9 mouse cellular contexts compared by ENCODE assay signal in the genomic region with DNA sequence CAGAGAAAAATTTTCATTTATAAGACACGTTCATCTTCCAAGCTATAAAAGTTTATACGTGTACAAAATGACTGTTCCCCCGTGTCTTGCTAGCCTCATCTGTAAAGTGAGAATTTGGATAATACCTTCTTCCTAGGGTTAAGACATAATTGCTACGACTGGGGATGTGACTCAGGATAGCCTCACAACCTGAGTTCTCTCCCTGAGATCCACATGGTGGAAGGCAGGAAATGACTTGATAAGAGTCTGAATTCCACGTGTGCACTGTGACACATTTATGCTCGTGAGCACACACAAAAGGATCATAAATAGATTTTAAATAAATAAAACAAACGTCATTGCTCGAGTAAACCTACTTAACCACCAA. TPM values are rescaled to one million over a fixed set of nuclear protein-coding genes. Genes with fewer than 3 reads are reported as not detected.
DNase-seq lines count a peak whose midpoint lies in the region; ATAC-seq and TF ChIP-seq lines count a peak whose summit lies in the region.
"Had no signal": no experiment of that assay in that cellular context is flagged by ENCODE, and none has a peak within 500 bp of the region (broad histone marks: within the 10 kb centered on the region; RNA-seq: fewer than 3 reads in every experiment).

No protein-coding gene starts in this region.

- H3K4me3 ChIP-seq in forebrain, embryonic 13.5 days: no peak overlapping the region
- H3K4me3 ChIP-seq in limb, embryonic 10.5 days: peak overlapping the region; percentile 54; the same call in 1 of the 2 replicates
- H3K4me3 ChIP-seq in myocyte: peak overlapping the region; percentile 33

- H3K4me1 ChIP-seq in forebrain, embryonic 13.5 days: peaks cover 11% of the 10 kb centered on the region
- H3K4me1 ChIP-seq in limb, embryonic 10.5 days: peaks cover 8% of the 10 kb centered on the region; the same call in 1 of the 2 replicates

- DNase-seq in layer of hippocampus, adult 9-11 months: peak; percentile 6
- DNase-seq in layer of hippocampus, adult 8-10 months (ENCODE audit: low spot score in 2 of 2): no peak
- DNase-seq in limb, embryonic 10.5 days (ENCODE audit: low spot score): no peak
- no peak for DNase-seq in right cerebral cortex, postnatal 14 days
- no peak for DNase-seq in left cerebral cortex, adult 11 months (ENCODE audit: low spot score)
- no peak for DNase-seq in cerebellum, postnatal 4 days (ENCODE audit: low spot score in 2 of 2)

- no peak overlapping the region for H3ac ChIP-seq in myocyte (ENCODE audit: control insufficient read depth, insufficient read length)

- peak; percentile 52 for ATAC-seq in forebrain, embryonic 13.5 days

- no peak overlapping the region for H3K4me2 ChIP-seq in forebrain, embryonic 13.5 days
- H3K4me2 ChIP-seq in myocyte (ENCODE audit: low read depth): peak overlapping the region; percentile 73

- peaks cover 3% of the 10 kb centered on the region for H3K79me2 ChIP-seq in myocyte (ENCODE audit: control insufficient read depth, insufficient read depth)

- H3K27ac ChIP-seq in forebrain, embryonic 13.5 days: no peak overlapping the region
- H3K27ac ChIP-seq in limb, embryonic 10.5 days: no peak overlapping the region

- H3K36me3 ChIP-seq in forebrain, embryonic 13.5 days (ENCODE audit: poor library complexity, severe bottlenecking): 0 out of 2 replicates have a peak, but pooled peaks cover 4% of the 10 kb centered on the region
- 0 out of 2 replicates have a peak, but pooled peaks cover 2% of the 10 kb centered on the region for H3K36me3 ChIP-seq in limb, embryonic 10.5 days
- no peaks in the 10 kb centered on the region for H3K36me3 ChIP-seq in myocyte (ENCODE audit: control insufficient read depth, insufficient read depth)

- WGBS in forebrain, embryonic 13.5 days: 46% methylated on average over 8 of the region's 8 CpGs
- 48% methylated on average over 8 of the region's 8 CpGs for WGBS in limb, embryonic 10.5 days

- TF ChIP-seq POLR2A in myocyte (IDR thresholded peaks at IDR 0.05; ENCODE audit: insufficient read length, low read depth): no peak

- 0 out of 2 replicates have a peak, but pooled peaks cover 4% of the 10 kb centered on the region for H3K27me3 ChIP-seq in forebrain, embryonic 13.5 days
- H3K27me3 ChIP-seq in limb, embryonic 10.5 days (ENCODE audit: low read depth, poor library complexity, severe bottlenecking): peaks cover 8% of the 10 kb centered on the region; the same call in 1 of the 2 replicates
- H3K27me3 ChIP-seq in myocyte (ENCODE audit: control insufficient read depth, insufficient read depth, insufficient read length): no peaks in the 10 kb centered on the region

- no peak overlapping the region for H3K9ac ChIP-seq in forebrain, embryonic 13.5 days

- no peaks in the 10 kb centered on the region for H3K9me3 ChIP-seq in forebrain, embryonic 13.5 days (replicated peaks)
- H3K9me3 ChIP-seq in limb, embryonic 10.5 days (replicated peaks): no peaks in the 10 kb centered on the region

TF ChIP-seq in myocyte, 11 proteins besides CTCF, POLR2A, EP300 and RAD21:
- TF ChIP-seq E2F4 (IDR thresholded peaks at IDR 0.05; ENCODE audit: insufficient read depth) (no peak), CEBPB (IDR thresholded peaks at IDR 0.05; ENCODE audit: insufficient read depth, poor library complexity, severe bottlenecking) (no peak), MAX (IDR thresholded peaks at IDR 0.05; ENCODE audit: low read depth) (no peak), USF1 (IDR thresholded peaks at IDR 0.05; ENCODE audit: low read depth) (no peak), TCF3 (IDR thresholded peaks at IDR 0.05; ENCODE audit: insufficient read length, low read depth) (no peak), SRF (IDR thresholded peaks at IDR 0.05; ENCODE audit: control insufficient read depth, insufficient read length, low read depth) (no peak), POLR2AphosphoS2 (IDR thresholded peaks at IDR 0.05; ENCODE audit: insufficient read length, low read depth) (no peak), MYOD1 (IDR thresholded peaks at IDR 0.05; ENCODE audit: control insufficient read depth in 1 of 3, insufficient read length in 2 of 3, low read depth in 2 of 3) (no peak), REST (IDR thresholded peaks at IDR 0.05; ENCODE audit: insufficient read depth, insufficient read length) (no peak), TCF12 (IDR thresholded peaks at IDR 0.05; ENCODE audit: insufficient read depth, poor library complexity, severe bottlenecking) (no peak), MYOG (IDR thresholded peaks at IDR 0.05; ENCODE audit: control insufficient read depth in 1 of 3, insufficient read depth in 1 of 3, insufficient read length in 2 of 3, low read depth in 2 of 3) (no peak)

RNA-seq across cellular contexts. Expression of a gene that starts 0.2 kb away (rescaled TPM):
- total RNA-seq in layer of hippocampus, adult 8-10 months (2022): 10 to 100 TPM; 20.7 to 25.7 (median 23.1) TPM
- 36.8 and 38.5 TPM in 2 replicates for polyA plus RNA-seq in forebrain, embryonic 13.5 days (2015; fragmentation: Nextera tagmentation; extraction: Ambion mirVana)
- polyA plus RNA-seq in limb, embryonic 10.5 days (2016; fragmentation: Nextera tagmentation; extraction: Ambion mirVana): 36.5 and 37.9 TPM in 2 replicates
- polyA plus RNA-seq in myocyte (2012; fragmentation: generic; extraction: Trizol): 28.8 TPM

RNA-seq across cellular contexts. Expression of a gene that starts 1.3 kb away (rescaled TPM):
- total RNA-seq in layer of hippocampus, adult 8-10 months (2022): under 1 TPM in 1 of 4 experiments, not detected in 3; 0.34 TPM
- 0.03 TPM in 2 replicates for polyA plus RNA-seq in forebrain, embryonic 13.5 days (2015; fragmentation: Nextera tagmentation; extraction: Ambion mirVana)
- polyA plus RNA-seq in limb, embryonic 10.5 days (2016; fragmentation: Nextera tagmentation; extraction: Ambion mirVana): not detected in 2 replicates
- not detected for polyA plus RNA-seq in myocyte (2012; fragmentation: generic; extraction: Trizol)
- total RNA-seq: gastrocnemius, postnatal 10 days had no signal

RNA-seq across cellular contexts. Expression of a gene that starts 31.5 kb away (rescaled TPM):
- 10 to 100 TPM; 16.1 to 20.2 (median 17.2) TPM for total RNA-seq in layer of hippocampus, adult 8-10 months (2022)
- polyA plus RNA-seq in forebrain, embryonic 13.5 days (2015; fragmentation: Nextera tagmentation; extraction: Ambion mirVana): 3.0 and 3.6 TPM in 2 replicates
- polyA plus RNA-seq in limb, embryonic 10.5 days (2016; fragmentation: Nextera tagmentation; extraction: Ambion mirVana): 1.3 and 1.5 TPM in 2 replicates
- 3.1 TPM for polyA plus RNA-seq in myocyte (2012; fragmentation: generic; extraction: Trizol)

RNA-seq across cellular contexts. Expression of a gene that starts 32.1 kb away (rescaled TPM):
- total RNA-seq in layer of hippocampus, adult 8-10 months (2022): under 1 TPM in 1 of 4 experiments, not detected in 3; 0.09 TPM
- 0.08 TPM in 1 of 2 replicates, not detected in the other for polyA plus RNA-seq in forebrain, embryonic 13.5 days (2015; fragmentation: Nextera tagmentation; extraction: Ambion mirVana)
- polyA plus RNA-seq in limb, embryonic 10.5 days (2016; fragmentation: Nextera tagmentation; extraction: Ambion mirVana): 0.05 and 0.06 TPM in 2 replicates
- polyA plus RNA-seq in myocyte (2012; fragmentation: generic; extraction: Trizol): 0.06 TPM

RNA-seq across cellular contexts. Expression of a gene that starts 32.7 kb away (rescaled TPM):
- total RNA-seq in layer of hippocampus, adult 8-10 months (2022): 1,000 to 10,000 TPM; 1,661 to 2,111 (median 1,867) TPM
- 62.0 and 66.7 TPM in 2 replicates for polyA plus RNA-seq in forebrain, embryonic 13.5 days (2015; fragmentation: Nextera tagmentation; extraction: Ambion mirVana)
- polyA plus RNA-seq in limb, embryonic 10.5 days (2016; fragmentation: Nextera tagmentation; extraction: Ambion mirVana): 1.6 and 1.9 TPM in 2 replicates
- 0.54 TPM for polyA plus RNA-seq in myocyte (2012; fragmentation: generic; extraction: Trizol)
